Mouse (Mus musculus) kidney, postnatal 0 days (tissue): ENCODE measurements around the gene Nckap5l. TPM values are rescaled to one million over a fixed set of nuclear protein-coding genes. Genes with fewer than 3 reads are reported as not detected.
A peak's percentile ranks its signal among the peaks of the same experiment; 100 is the strongest.

Source experiments
- ATAC-seq: fragments of 200-750 bp; cut with Nextera tagmentation; replicated peaks from 2 replicates; pipeline ENCODE4 v1.8.0; 2017; ENCODE audit warnings: low read depth, moderate number of reproducible peaks, moderate TSS enrichment, moderate library complexity; ENCODE audit not compliant: low FRiP score
- DNase-seq: peaks from one replicate; pipeline ENCODE4 v3.0.0-alpha.2; 2016; ENCODE audit warnings: low spot score
- H3K27ac ChIP-seq: fragments of 300-500 bp; sonication (generic); 2 replicates; pipeline ENCODE4 v1.5.1; 2014; ENCODE audit warnings: mild to moderate bottlenecking
- H3K27me3 ChIP-seq: fragments of 300-500 bp; sonication (generic); 2 replicates; pipeline ENCODE4 v1.6.1; 2014; ENCODE audit warnings: low read length, mixed read lengths; ENCODE audit not compliant: insufficient read depth
- H3K36me3 ChIP-seq: fragments of 300-500 bp; sonication (generic); 2 replicates; pipeline ENCODE4 v1.6.1; 2014; ENCODE audit warnings: low read length, mixed read lengths; ENCODE audit not compliant: insufficient read depth
- H3K4me1 ChIP-seq: fragments of 300-500 bp; sonication (generic); replicated peaks from 2 replicates; pipeline ENCODE4 v1.6.1; 2014; ENCODE audit warnings: antibody characterized with exemption, low read length, mixed read lengths; ENCODE audit not compliant: insufficient read depth
- H3K4me2 ChIP-seq: fragments of 300-500 bp; sonication (generic); 2 replicates; pipeline ENCODE4 v1.6.1; 2014; ENCODE audit warnings: mild to moderate bottlenecking, low read length, moderate library complexity, mixed read lengths
- H3K4me3 ChIP-seq: fragments of 300-500 bp; sonication (generic); replicated peaks from 2 replicates; pipeline ENCODE4 v1.5.1; 2014; ENCODE audit warnings: low read depth, low read length
- H3K9ac ChIP-seq: fragments of 300-500 bp; sonication (generic); 2 replicates; pipeline ENCODE4 v1.6.1; 2014; ENCODE audit warnings: low read depth, low read length
- H3K9me3 ChIP-seq: fragments of 300-500 bp; sonication (generic); replicated peaks from 2 replicates; pipeline ENCODE4 v1.6.1; 2016; ENCODE audit warnings: low read length, inconsistent platforms, mixed read lengths
- CTCF ChIP-seq: IDR thresholded peaks from 2 replicates; pipeline ENCODE4 v1.5.1; 2016; ENCODE audit warnings: antibody characterized with exemption, low read depth, mild to moderate bottlenecking, moderate library complexity
- WGBS: fragments of 180-500 bp; shearing (Covaris S2); extraction: QIAGEN DNeasy Blood & Tissue Kit; methylation state at CpG from one replicate; pipeline ENCODE4 v1.1.7; 2014; 5-methylcytosine and 5-hydroxymethylcytosine counted together
- polyA plus RNA-seq: library from polyadenylated mRNA; unstranded; fragments of >200 nt; fragmentation: Nextera tagmentation; extraction: Ambion mirVana; gene quantifications from 2 replicates; pipeline ENCODE4 v1.2.1, GENCODE M21; 2015

Nckap5l gene
- polyA plus RNA-seq, 1 experiment from 2014 or later = 6.5 TPM

- no peak for ATAC-seq
- no peaks in the 10 kb centered on the region for H3K4me1 ChIP-seq
- no peak for TF ChIP-seq CTCF
- no peak overlapping the region for H3K9ac ChIP-seq
- 68% methylated on average over 6 of the region's 6 CpGs for WGBS
- no peaks in the 10 kb centered on the region for H3K27me3 ChIP-seq
- no peak overlapping the region for H3K27ac ChIP-seq
- DNase-seq = no peak
- no peak overlapping the region for H3K4me2 ChIP-seq
- no peaks in the 10 kb centered on the region for H3K9me3 ChIP-seq
- no peak overlapping the region for H3K4me3 ChIP-seq
- H3K36me3 ChIP-seq = no peaks in the 10 kb centered on the region
These were observed 27.2 kb upstream of the Nckap5l start for GRCm38 (mm10) chr15:99484745-99485144.

- Histone ChIP-seq H3K4me1 (no peaks in the 10 kb centered on the region; the same call in 1 of the 2 replicates), H3K4me3 (no peak overlapping the region), H3K27ac (no peak overlapping the region), H3K4me2 (no peak overlapping the region), H3K36me3 (no peaks in the 10 kb centered on the region), H3K9me3 (no peaks in the 10 kb centered on the region), H3K9ac (no peak overlapping the region), H3K27me3 (no peaks in the 10 kb centered on the region)
- no peak for TF ChIP-seq CTCF
- no peak for DNase-seq
- WGBS = 67% methylated on average over 1 of the region's 1 CpGs
- ATAC-seq = no peak
These were observed 18.3 kb upstream of the Nckap5l start for GRCm38 (mm10) chr15:99475814-99476213.

GRCm38 (mm10) chr15:99474576-99474926 lies 17.0 kb upstream of the Nckap5l start, which contains the start of gene Bcdin3d:
Gene Bcdin3d, minus strand, starts transcription at chr15:99474730.
- ATAC-seq (peak; percentile 74), DNase-seq (peak; percentile 96)
- Histone ChIP-seq H3K4me2 (peak within 1 kb of the TSS; percentile 69), H3K9ac (peak within 1 kb of the TSS; percentile 78), H3K4me1 (no peaks in the 10 kb centered on the region; the same call in 1 of the 2 replicates), H3K27ac (peak within 1 kb of the TSS; percentile 85), H3K36me3 (no peaks in the 10 kb centered on the region), H3K9me3 (no peaks in the 10 kb centered on the region), H3K4me3 (peak within 1 kb of the TSS; percentile 61), H3K27me3 (no peaks in the 10 kb centered on the region)
- TF ChIP-seq CTCF = peak; percentile 58
- WGBS = under 1% methylated on average over 26 of the region's 26 CpGs

- Histone ChIP-seq H3K4me3 (peak overlapping the region; percentile 61), H3K4me2 (peak overlapping the region; percentile 69), H3K27me3 (no peaks in the 10 kb centered on the region), H3K4me1 (no peaks in the 10 kb centered on the region; the same call in 1 of the 2 replicates), H3K9me3 (no peaks in the 10 kb centered on the region), H3K27ac (peak overlapping the region; percentile 85), H3K9ac (peak overlapping the region; percentile 78), H3K36me3 (no peaks in the 10 kb centered on the region)
- no peak for TF ChIP-seq CTCF
- ATAC-seq (peak; percentile 69), DNase-seq (peak; percentile 92)
- 4% methylated on average over 38 of the region's 38 CpGs for WGBS
These were observed 16.4 kb upstream of the Nckap5l start for GRCm38 (mm10) chr15:99473801-99474575.

- Histone ChIP-seq H3K27me3 (no peaks in the 10 kb centered on the region), H3K27ac (no peak overlapping the region), H3K4me2 (no peak overlapping the region), H3K36me3 (no peaks in the 10 kb centered on the region), H3K4me1 (no peaks in the 10 kb centered on the region; the same call in 1 of the 2 replicates), H3K4me3 (no peak overlapping the region), H3K9me3 (no peaks in the 10 kb centered on the region), H3K9ac (no peak overlapping the region)
- ATAC-seq = no peak
- no peak for TF ChIP-seq CTCF
- WGBS = 85% methylated on average over 7 of the region's 7 CpGs
- no peak for DNase-seq
These were observed 15.4 kb upstream of the Nckap5l start for GRCm38 (mm10) chr15:99472972-99473371.

- 66% methylated on average over 14 of the region's 14 CpGs for WGBS
- Histone ChIP-seq H3K4me2 (no peak overlapping the region), H3K4me3 (no peak overlapping the region), H3K27ac (no peak overlapping the region), H3K4me1 (no peaks in the 10 kb centered on the region; the same call in 1 of the 2 replicates), H3K36me3 (no peaks in the 10 kb centered on the region), H3K9ac (no peak overlapping the region), H3K27me3 (no peaks in the 10 kb centered on the region), H3K9me3 (no peaks in the 10 kb centered on the region)
- no peak for DNase-seq
- TF ChIP-seq CTCF = no peak
- ATAC-seq = no peak
These were observed 14.1 kb upstream of the Nckap5l start for GRCm38 (mm10) chr15:99471677-99472063.
